Mouse (Mus musculus): ENCODE measurements around the gene Itgam. TPM values are rescaled to one million over a fixed set of nuclear protein-coding genes. Genes with fewer than 3 reads are reported as not detected.
A peak's percentile ranks its signal among the peaks of the same experiment; 100 is the strongest.

Itgam gene
- total RNA-seq, 2 experiments from 2014 or later = 9.2 to 10.9 TPM

GRCm38 (mm10) chr7:128058576-128058975 lies 3.9 kb upstream of the Itgam start:
- Histone ChIP-seq H3K27ac (no peak overlapping the region), H3K4me3 (no peak overlapping the region)
- intact Hi-C loops (cut with DNase I) = no loop called here
- no peak for DNase-seq (ENCODE audit: extremely low spot score in 1 of 2, low spot score in 2 of 2)
- TF ChIP-seq CTCF (IDR thresholded peaks at IDR 0.05) = no peak

GRCm38 (mm10) chr7:128059091-128059490 lies 3.3 kb upstream of the Itgam start:
- TF ChIP-seq CTCF (IDR thresholded peaks at IDR 0.05) = no peak
- intact Hi-C loops (cut with DNase I) = no loop called here
- Histone ChIP-seq H3K4me3 (no peak overlapping the region), H3K27ac (no peak overlapping the region)
- no peak for DNase-seq (ENCODE audit: extremely low spot score in 1 of 2, low spot score in 2 of 2)

GRCm38 (mm10) chr7:128063211-128063781 lies 856 bp downstream of the Itgam start:
- Histone ChIP-seq H3K27ac (no peak overlapping the region), H3K4me3 (no peak overlapping the region)
- intact Hi-C loops (cut with DNase I) = no loop called here
- no peak for TF ChIP-seq CTCF (IDR thresholded peaks at IDR 0.05)
- DNase-seq (ENCODE audit: extremely low spot score in 1 of 2, low spot score in 2 of 2) = no peak

DNA sequence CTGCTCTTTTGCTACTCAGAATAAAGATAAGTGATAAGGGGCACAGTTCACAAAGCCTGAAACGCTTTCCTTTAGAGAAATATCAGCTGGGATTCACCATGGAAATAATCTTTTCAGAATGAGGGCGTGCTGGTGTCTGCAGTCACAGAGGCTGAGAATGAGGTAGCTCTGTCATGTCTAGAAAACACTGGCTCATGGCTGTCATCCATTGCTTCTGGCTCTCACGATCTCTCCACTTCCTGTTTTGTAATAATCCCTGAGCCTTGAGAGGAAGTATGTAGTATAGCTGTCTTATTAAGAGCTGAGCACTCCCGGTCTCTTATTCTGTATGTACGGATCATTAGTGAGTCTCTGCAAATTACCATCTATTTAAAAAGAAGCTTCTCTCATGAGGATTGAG lies 3.1 kb downstream of the Itgam start:
- no peak for TF ChIP-seq CTCF (IDR thresholded peaks at IDR 0.05)

DNA sequence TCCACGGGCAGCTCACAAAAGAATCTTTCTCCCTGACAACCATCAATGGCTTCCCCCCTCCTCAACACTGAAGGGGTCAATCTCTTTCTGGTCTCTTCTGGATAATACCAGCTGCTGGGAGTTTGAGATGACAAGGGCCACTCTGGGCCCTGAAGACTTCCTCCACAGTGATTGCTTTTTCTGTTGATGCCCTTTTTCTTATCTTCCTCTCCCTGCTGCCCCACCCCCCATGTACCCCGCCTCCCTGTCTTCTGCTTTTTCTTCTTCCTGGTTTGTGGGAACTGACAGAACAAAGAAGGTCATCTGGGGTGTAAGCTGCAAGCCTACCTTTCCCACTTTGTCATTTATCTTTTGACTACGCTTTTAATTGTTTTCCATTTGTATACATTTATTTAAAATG lies 5.4 kb downstream of the Itgam start:
- no peak overlapping the region for H3K4me3 ChIP-seq
- no peak for TF ChIP-seq CTCF (IDR thresholded peaks at IDR 0.05)
- intact Hi-C loops (cut with DNase I) = no loop called here
- no peak for DNase-seq (ENCODE audit: extremely low spot score in 1 of 2, low spot score in 2 of 2)
- H3K27ac ChIP-seq = no peak overlapping the region

More for the DNA sequence above, 3.1 kb downstream of the Itgam start:
- intact Hi-C loops (cut with DNase I) = no loop called here
- Histone ChIP-seq H3K27ac (no peak overlapping the region), H3K4me3 (no peak overlapping the region)
- DNase-seq (ENCODE audit: extremely low spot score in 1 of 2, low spot score in 2 of 2) = no peak

- H3K27ac ChIP-seq = no peak overlapping the region
- DNase-seq (ENCODE audit: extremely low spot score in 1 of 2, low spot score in 2 of 2) = no peak
- H3K4me3 ChIP-seq = no peak overlapping the region
- intact Hi-C loops (cut with DNase I) = no loop called here
- no peak for TF ChIP-seq CTCF (IDR thresholded peaks at IDR 0.05)
These were observed 7.4 kb downstream of the Itgam start for GRCm38 (mm10) chr7:128069844-128070243.

DNA sequence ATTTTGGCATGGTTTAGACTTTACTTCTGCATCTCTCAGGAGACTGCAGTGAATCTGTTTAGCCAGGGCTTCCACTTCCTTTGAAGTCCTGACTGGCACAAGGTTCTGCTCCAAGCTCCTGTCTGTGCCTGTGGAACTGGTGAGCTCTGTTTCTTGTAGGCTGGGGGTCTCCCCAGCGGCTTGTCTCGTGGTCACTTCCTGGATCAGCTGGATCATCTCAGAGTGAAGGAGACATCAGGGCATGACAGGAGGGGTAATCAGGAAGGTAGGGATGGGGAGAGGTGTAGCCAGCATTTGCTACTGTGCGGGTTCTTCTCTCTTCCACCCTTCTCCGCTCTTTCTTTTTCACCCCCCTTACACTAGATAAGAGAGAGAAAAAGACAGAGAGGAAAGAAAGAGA lies 9.4 kb downstream of the Itgam start:
- no peak for DNase-seq (ENCODE audit: extremely low spot score in 1 of 2, low spot score in 2 of 2)
- intact Hi-C loops (cut with DNase I) = no loop called here
- H3K27ac ChIP-seq = no peak overlapping the region
- no peak overlapping the region for H3K4me3 ChIP-seq
- no peak for TF ChIP-seq CTCF (IDR thresholded peaks at IDR 0.05)

DNA sequence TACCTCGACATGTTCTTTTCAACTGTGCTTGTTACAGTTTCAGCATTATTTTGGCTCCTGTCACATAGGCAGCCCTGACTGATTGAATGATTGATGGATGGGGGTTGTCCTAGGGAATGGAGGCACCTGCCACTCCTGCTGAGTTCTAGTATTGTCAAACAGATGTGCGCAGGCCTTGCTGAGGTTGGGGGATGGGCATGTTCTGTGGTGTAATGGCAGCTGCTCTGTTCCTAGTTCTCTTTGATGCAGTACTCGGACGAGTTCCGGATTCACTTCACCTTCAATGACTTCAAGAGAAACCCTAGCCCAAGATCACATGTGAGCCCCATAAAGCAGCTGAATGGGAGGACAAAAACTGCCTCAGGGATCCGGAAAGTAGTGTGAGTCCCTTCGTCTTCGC lies 17.6 kb downstream of the Itgam start:
- Histone ChIP-seq H3K4me3 (no peak overlapping the region), H3K27ac (no peak overlapping the region)
- no peak for TF ChIP-seq CTCF (IDR thresholded peaks at IDR 0.05)
- intact Hi-C loops (cut with DNase I) = no loop called here
- no peak for DNase-seq (ENCODE audit: extremely low spot score in 1 of 2, low spot score in 2 of 2)

- Histone ChIP-seq H3K27ac (no peak overlapping the region), H3K4me3 (no peak overlapping the region)
- no peak for DNase-seq (ENCODE audit: extremely low spot score in 1 of 2, low spot score in 2 of 2)
- TF ChIP-seq CTCF (IDR thresholded peaks at IDR 0.05) = no peak
- intact Hi-C loops (cut with DNase I) = no loop called here
These were observed 26.7 kb downstream of the Itgam start for GRCm38 (mm10) chr7:128089141-128089540.

DNA sequence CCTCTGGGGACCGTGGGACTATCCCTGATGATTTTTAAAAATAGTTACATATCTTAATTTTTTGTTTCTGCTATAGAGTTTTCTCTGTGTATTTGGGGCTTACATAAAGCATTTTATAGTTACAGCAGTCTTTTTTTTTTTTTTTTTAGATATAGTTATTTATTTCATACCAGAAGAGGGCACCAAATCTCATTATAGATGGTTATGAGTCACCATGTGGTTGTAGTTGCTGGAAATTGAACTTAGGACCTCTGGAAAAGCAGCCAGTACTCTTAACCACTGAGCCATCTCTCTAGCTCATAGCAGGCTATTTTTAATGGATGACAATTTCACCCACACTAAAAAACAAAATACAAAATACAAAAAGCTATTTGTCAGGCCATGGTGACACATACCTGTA lies 35.7 kb downstream of the Itgam start:
- TF ChIP-seq CTCF (IDR thresholded peaks at IDR 0.05) = peak; percentile 33
- H3K4me3 ChIP-seq = no peak overlapping the region
- DNase-seq (ENCODE audit: extremely low spot score in 1 of 2, low spot score in 2 of 2) = no peak
- intact Hi-C loops (cut with DNase I) = loop anchor here (2.0 kb wide), 1 partner anchor 111 kb away; no protein-coding TSS in a partner anchor
- H3K27ac ChIP-seq = no peak overlapping the region

GRCm38 (mm10) chr7:128100742-128101357 lies 38.4 kb downstream of the Itgam start:
- intact Hi-C loops (cut with DNase I) = no loop called here
- DNase-seq (ENCODE audit: extremely low spot score in 1 of 2, low spot score in 2 of 2) = no peak
- TF ChIP-seq CTCF (IDR thresholded peaks at IDR 0.05) = no peak; the same call in 1 of the 2 replicates
- Histone ChIP-seq H3K4me3 (no peak overlapping the region), H3K27ac (no peak overlapping the region)

- DNase-seq (ENCODE audit: extremely low spot score in 1 of 2, low spot score in 2 of 2) = peak; percentile 11 to 15
- no peak; the same call in 1 of the 2 replicates for TF ChIP-seq CTCF (IDR thresholded peaks at IDR 0.05)
- Histone ChIP-seq H3K27ac (no peak overlapping the region), H3K4me3 (no peak overlapping the region)
- intact Hi-C loops (cut with DNase I) = no loop called here
These were observed 42.8 kb downstream of the Itgam start for GRCm38 (mm10) chr7:128105246-128105645.

GRCm38 (mm10) chr7:128107462-128107861 lies 45.0 kb downstream of the Itgam start:
- H3K27ac ChIP-seq = no peak overlapping the region

More at GRCm38 (mm10) chr7:128107462-128107861, 45.0 kb downstream of the Itgam start:
- H3K4me3 ChIP-seq = no peak overlapping the region
- intact Hi-C loops (cut with DNase I) = no loop called here
- TF ChIP-seq CTCF (IDR thresholded peaks at IDR 0.05) = no peak
- no peak for DNase-seq (ENCODE audit: extremely low spot score in 1 of 2, low spot score in 2 of 2)

Measured in left cerebral cortex, adult 2 months (tissue).